Mouse (Mus musculus) midbrain, embryonic 11.5 days (tissue): ENCODE measurements at regions not wholly inside any gene's neighbourhood (a gene's known extent, or its start where the extent isn't known, plus 50 kb on each side); places are given as distances from the start of the nearest gene placed in this dataset.

Source experiments
- ATAC-seq: fragments of 200-750 bp; cut with Nextera tagmentation; 2 replicates; pipeline ENCODE4 v1.8.0; 2017; ENCODE audit warnings: moderate TSS enrichment, moderate library complexity; ENCODE audit not compliant: low FRiP score
- DNase-seq: peaks from one replicate; pipeline ENCODE4 v3.0.0; 2015; ENCODE audit warnings: low spot score; ENCODE audit errors: missing footprints
- H3K27ac ChIP-seq: fragments of 300-500 bp; sonication (generic); 2 replicates; pipeline ENCODE4 v1.5.1; 2014; ENCODE audit warnings: low read depth, low read length
- H3K27me3 ChIP-seq: fragments of 300-500 bp; sonication (generic); 2 replicates; pipeline ENCODE4 v1.6.1; 2014; ENCODE audit warnings: mild to moderate bottlenecking, low read length, moderate library complexity, mixed read lengths; ENCODE audit not compliant: control insufficient read depth, insufficient read depth
- H3K36me3 ChIP-seq: fragments of 300-500 bp; sonication (generic); 2 replicates; pipeline ENCODE4 v1.6.1; 2014; ENCODE audit warnings: mild to moderate bottlenecking, low read length, moderate library complexity, mixed read lengths; ENCODE audit not compliant: control insufficient read depth, insufficient read depth
- H3K4me1 ChIP-seq: fragments of 300-500 bp; sonication (generic); 2 replicates; pipeline ENCODE4 v1.6.1; 2014; ENCODE audit warnings: low read length; ENCODE audit not compliant: control insufficient read depth, insufficient read depth
- H3K4me2 ChIP-seq: fragments of 300-500 bp; sonication (generic); 2 replicates; pipeline ENCODE4 v1.6.1; 2014; ENCODE audit warnings: mild to moderate bottlenecking, moderate library complexity
- H3K4me3 ChIP-seq: fragments of 300-500 bp; sonication (generic); 2 replicates; pipeline ENCODE4 v1.5.1; 2014; ENCODE audit warnings: low read depth, low read length
- H3K9ac ChIP-seq: fragments of 300-500 bp; sonication (generic); 2 replicates; pipeline ENCODE4 v1.6.1; 2014; ENCODE audit warnings: low read length
- H3K9me3 ChIP-seq: fragments of 300-500 bp; sonication (generic); 2 replicates; pipeline ENCODE4 v1.6.1; 2016; ENCODE audit warnings: low read length; ENCODE audit not compliant: control insufficient read depth
- WGBS: fragments of 180-500 bp; shearing (Covaris S2); extraction: QIAGEN DNeasy Blood & Tissue Kit; methylation state at CpG from one replicate; pipeline ENCODE4 v1.1.7; 2014; 5-methylcytosine and 5-hydroxymethylcytosine counted together

DNA sequence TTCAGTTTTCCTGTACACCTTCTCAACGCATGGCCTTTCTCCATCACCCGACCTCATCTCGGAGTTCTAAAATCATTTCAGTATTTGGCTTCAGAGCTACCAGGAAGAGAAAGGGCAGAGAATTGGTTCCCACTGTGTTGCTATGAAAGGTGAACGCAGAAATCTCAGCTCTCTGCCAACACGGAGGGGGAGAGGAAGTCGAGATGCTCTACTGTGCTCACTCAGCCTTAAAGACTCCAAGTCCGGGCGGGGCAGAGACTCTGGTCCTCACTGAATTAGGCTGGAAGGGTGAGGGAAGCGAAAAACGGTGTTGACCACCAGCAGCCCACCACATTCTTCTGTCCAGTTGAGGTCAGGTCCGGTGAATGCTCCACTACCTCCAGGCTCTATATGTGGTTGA is 382.1 kb downstream of the Ntrk2 start:
- DNase-seq (no peak), ATAC-seq (no peak)
- Histone ChIP-seq H3K4me3 (no peak overlapping the region), H3K4me2 (no peak overlapping the region), H3K27ac (no peak overlapping the region), H3K9ac (no peak overlapping the region), H3K36me3 (no peaks in the 10 kb centered on the region), H3K27me3 (no peaks in the 10 kb centered on the region), H3K4me1 (no peaks in the 10 kb centered on the region), H3K9me3 (no peaks in the 10 kb centered on the region)
- 87% methylated on average over 11 of the region's 11 CpGs for WGBS
